Mouse (Mus musculus): Measurements from ENCODE around the gene Myh9.
A peak's percentile ranks its signal among the peaks of the same experiment; 100 is the strongest.

DNA sequence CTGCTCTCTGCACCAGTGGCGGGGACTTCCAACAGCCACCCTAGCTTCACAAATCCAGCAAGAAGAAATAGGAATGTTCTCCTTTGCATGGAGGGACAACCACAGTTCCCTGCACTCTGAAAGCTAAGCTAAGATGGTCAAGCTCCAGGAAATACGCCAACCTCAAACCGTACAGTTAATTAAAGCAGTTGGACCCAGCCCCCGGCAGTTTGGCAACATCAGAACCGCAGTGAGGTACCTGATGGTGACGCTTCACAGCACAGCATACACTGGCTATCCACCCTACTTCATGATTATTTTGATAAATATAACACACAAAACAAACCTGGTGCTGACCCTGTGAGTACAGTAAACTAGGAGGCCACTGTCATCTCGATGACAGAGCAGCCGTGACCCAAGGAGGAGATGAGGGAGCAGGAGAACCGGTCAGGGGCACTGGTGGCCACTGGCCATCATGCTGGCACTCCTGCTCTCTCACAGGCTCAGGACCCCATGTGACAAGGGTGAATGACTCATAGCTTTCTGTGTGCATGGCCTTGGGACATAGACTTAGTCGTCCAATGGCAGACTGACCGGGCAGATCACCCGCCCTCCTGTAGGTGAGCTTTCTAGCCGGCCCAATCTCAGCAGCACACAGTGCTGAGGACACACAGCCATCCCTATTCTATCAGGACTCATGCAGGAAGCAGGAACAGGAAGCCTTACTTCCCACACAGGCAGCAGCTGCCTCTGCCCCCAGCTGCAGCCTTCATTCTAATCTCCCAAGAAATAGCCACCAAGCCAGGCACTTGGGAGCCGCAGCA is 44.2 kb downstream of the Myh9 start:
- peak; percentile 3; the same call in 1 of the 2 replicates for TF ChIP-seq CTCF (IDR thresholded peaks at IDR 0.05)
- peak; percentile 33; the same call in 1 of the 2 replicates for TF ChIP-seq EP300 (IDR thresholded peaks at IDR 0.05)

All from lung, postnatal 0 days (tissue).